Mouse (Mus musculus) E14TG2a.4 (cell line): Measurements from ENCODE around the gene Tyw1.

ENCODE experiments used
- CTCF ChIP-seq: conservative IDR thresholded peaks from 2 replicates; pipeline ENCODE4 v1.5.1; 2014; ENCODE audit warnings: low read length
- NANOG ChIP-seq: IDR thresholded peaks from 2 replicates; pipeline ENCODE4 v1.6.1; 2014; ENCODE audit warnings: borderline replicate concordance, low read length, mixed read lengths
- POU5F1 ChIP-seq: IDR thresholded peaks from 2 replicates; pipeline ENCODE4 v1.6.1; 2014; ENCODE audit warnings: low read length, borderline replicate concordance

DNA sequence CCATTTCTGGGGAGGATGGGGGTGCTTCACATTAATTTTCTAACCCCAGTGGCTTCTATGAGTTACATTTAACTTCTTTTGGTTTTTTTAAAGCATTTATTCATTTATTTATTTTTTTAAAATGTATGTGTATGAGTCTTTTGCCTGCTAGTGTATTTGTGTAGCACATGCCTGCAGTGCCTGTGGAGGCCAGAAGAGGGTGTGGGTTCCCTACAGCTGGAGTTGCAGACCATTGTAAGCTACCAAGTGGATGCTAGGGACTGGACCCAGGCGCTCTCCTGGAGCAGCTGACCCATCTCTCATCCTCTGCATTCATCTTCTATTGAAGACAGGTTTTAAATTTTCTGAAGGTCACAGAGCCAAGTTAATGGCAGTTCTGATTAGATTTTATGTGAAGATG, 16.9 kb downstream of the Tyw1 start:
- TF ChIP-seq CTCF (peak; percentile 81), NANOG (no peak), POU5F1 (no peak)
